Mouse (Mus musculus) lung, adult 2 months (tissue): Measurements from ENCODE around the gene Apobec1.

ENCODE experiments used
- CTCF ChIP-seq: fragments of 200-500 bp; IDR thresholded peaks from 2 replicates; pipeline ENCODE4 v1.5.1; 2011; ENCODE audit warnings: mild to moderate bottlenecking, low read length, control low read depth; ENCODE audit not compliant: insufficient read depth
- POLR2A ChIP-seq: fragments of 200-500 bp; IDR thresholded peaks from 2 replicates; pipeline ENCODE4 v1.6.1; 2011; ENCODE audit warnings: low read depth, mild to moderate bottlenecking, control low read depth, low read length, borderline replicate concordance; ENCODE audit errors: extremely low read depth

DNA sequence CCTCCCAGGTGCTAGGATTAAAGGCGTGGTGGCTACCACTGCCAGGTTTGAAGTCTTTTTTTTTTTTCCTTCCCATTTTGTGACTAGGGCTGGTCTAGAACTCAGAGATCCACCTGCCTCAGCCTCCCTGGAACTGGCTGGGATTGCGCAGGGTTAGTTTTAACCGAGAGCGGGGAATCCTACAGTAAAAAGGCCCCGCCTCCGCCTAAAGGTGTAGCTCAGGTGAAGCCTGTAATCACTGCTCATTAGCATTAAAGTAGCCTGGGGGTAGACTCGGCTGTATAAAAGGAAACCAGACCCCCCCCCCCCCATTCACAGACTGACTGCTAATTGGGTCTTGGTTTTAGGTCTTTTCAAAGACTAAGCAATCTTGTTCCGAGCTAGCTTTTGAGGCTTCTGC, 23.9 kb upstream of the Apobec1 start, which contains the start of gene Dppa3:
- TF ChIP-seq CTCF (no peak), POLR2A (no peak)
